ENCODE assay signal across 31 mouse cellular contexts in genomic region chr2:72763454-72763853, GRCm38 (mm10).
A peak's percentile ranks its signal among the peaks of the same experiment; 100 is the strongest.
DNase-seq lines count a peak whose midpoint lies in the region; ATAC-seq and TF ChIP-seq lines count a peak whose summit lies in the region.
"Had no signal": no experiment of that assay in that cellular context is flagged by ENCODE, and none has a peak within 500 bp of the region (broad histone marks: within the 10 kb centered on the region; RNA-seq: fewer than 3 reads in every experiment).

No protein-coding gene starts in this region.

- ATAC-seq in megakaryocyte, adult 5-6 weeks (ENCODE audit: poor library complexity, severe bottlenecking) = peak; percentile 54
- ATAC-seq: forebrain, postnatal 0 days; hindbrain, postnatal 0 days; liver, embryonic 12.5 days; lung, postnatal 0 days; midbrain, embryonic 16.5 days; Patski had no signal

- no peak overlapping the region for H3K27ac ChIP-seq in ES-E14 (ENCODE audit: insufficient read depth, low read depth, low read length, poor library complexity, severe bottlenecking)
- H3K27ac ChIP-seq: embryonic facial prominence, embryonic 10.5 days; embryonic facial prominence, embryonic 15.5 days; forebrain, embryonic 12.5 days; hindbrain, embryonic 12.5 days; hindbrain, postnatal 0 days; left cerebral cortex, adult 2 months; limb, embryonic 13.5 days; liver, embryonic 12.5 days; stomach, embryonic 15.5 days had no signal

- H3K36me3 ChIP-seq in ES-E14 (ENCODE audit: control insufficient read depth, insufficient read depth, low read length, poor library complexity, severe bottlenecking) = no peaks in the 10 kb centered on the region
- H3K36me3 ChIP-seq: embryonic facial prominence, embryonic 10.5 days; embryonic facial prominence, embryonic 15.5 days; forebrain, embryonic 12.5 days; G1E; hindbrain, embryonic 12.5 days; limb, embryonic 13.5 days; liver, embryonic 12.5 days; stomach, embryonic 15.5 days had no signal

- DNase-seq in spleen, postnatal 36 days (ENCODE audit: low spot score in 2 of 2) = peak; percentile 26 to 41
- no peak for DNase-seq in spleen, adult 12 weeks (ENCODE audit: low spot score)
- no peak for DNase-seq in ES-E14 (ENCODE audit: low read depth, low spot score)
- no peak for DNase-seq in urinary bladder, adult 2 months (ENCODE audit: low spot score)
- no peak for DNase-seq in layer of hippocampus, adult 8-10 months (ENCODE audit: low spot score in 2 of 2)
- DNase-seq in spleen, postnatal 10 days (ENCODE audit: low spot score in 2 of 2) = no peak
- DNase-seq: adrenal gland, postnatal 10 days; cerebellum, adult 8-10 months; forebrain, postnatal 0 days; gastrocnemius, postnatal 25 days; heart, adult 18-20 months; heart, postnatal 36 days; kidney, adult 11 months; kidney, postnatal 14 days; lung, adult 18-20 months; lung, postnatal 4 days; right cerebral cortex, postnatal 25 days had no signal

- no peaks in the 10 kb centered on the region for H3K9me3 ChIP-seq in ES-E14 (ENCODE audit: control insufficient read depth, insufficient read depth, low read depth, low read length)
- H3K9me3 ChIP-seq: embryonic facial prominence, embryonic 10.5 days; embryonic facial prominence, embryonic 15.5 days; forebrain, embryonic 12.5 days; G1E; limb, embryonic 13.5 days; liver, embryonic 12.5 days; stomach, embryonic 15.5 days had no signal

- H3K9ac ChIP-seq in ES-E14 (ENCODE audit: insufficient read depth, low read depth, low read length, poor library complexity, severe bottlenecking) = no peak overlapping the region
- H3K9ac ChIP-seq: embryonic facial prominence, embryonic 15.5 days; forebrain, embryonic 12.5 days; forebrain, postnatal 0 days; hindbrain, embryonic 12.5 days; limb, embryonic 13.5 days; liver, embryonic 12.5 days; stomach, embryonic 15.5 days had no signal

- no peaks in the 10 kb centered on the region for H3K4me1 ChIP-seq in ES-E14 (ENCODE audit: control insufficient read depth in 2 of 2, insufficient read depth in 2 of 2, low read length in 2 of 2, poor library complexity in 1 of 2)
- H3K4me1 ChIP-seq: embryonic facial prominence, embryonic 10.5 days; forebrain, embryonic 12.5 days; hindbrain, embryonic 12.5 days; limb, embryonic 13.5 days; liver, embryonic 12.5 days; stomach, embryonic 15.5 days had no signal

- H3K4me3 ChIP-seq in ES-E14 (ENCODE audit: insufficient read depth in 1 of 2, low read depth in 1 of 2, low read length in 2 of 2, poor library complexity in 1 of 2, severe bottlenecking in 1 of 2) = no peak overlapping the region
- H3K4me3 ChIP-seq: embryonic facial prominence, embryonic 10.5 days; embryonic facial prominence, embryonic 15.5 days; forebrain, embryonic 12.5 days; hindbrain, embryonic 12.5 days; left cerebral cortex, adult 2 months; limb, embryonic 13.5 days; liver, embryonic 12.5 days; stomach, embryonic 15.5 days had no signal

- in situ Hi-C loops in ES-E14 (cut with MboI; ENCODE audit: low sequenced_read_pairs in 2 of 2, unreplicated experiment in 2 of 2) = no loop called here

TF ChIP-seq in ES-E14, 5 proteins besides CTCF, POLR2A, EP300 and RAD21:
- TF ChIP-seq HCFC1 (IDR thresholded peaks at IDR 0.05; ENCODE audit: borderline replicate concordance, insufficient read depth, low read length) (no peak), ZNF384 (IDR thresholded peaks at IDR 0.05; ENCODE audit: low read depth, low read length) (peak; percentile 59; the same call in 1 of the 2 replicates), CHD2 (IDR thresholded peaks at IDR 0.05; ENCODE audit: low read depth, low read length) (no peak), MAFK (IDR thresholded peaks at IDR 0.05; ENCODE audit: insufficient read depth, low read depth, low read length) (no peak), ZC3H11A (IDR thresholded peaks at IDR 0.05; ENCODE audit: borderline replicate concordance, low read depth, low read length) (no peak)
TF ChIP-seq in ES-E14: peak in this region for 1.

Comparison
In these comparisons a context has a peak if more than half of its experiments do, and no peak if none do; other contexts are left out.
1. DNase-seq: peak in spleen, postnatal 36 days (2 of 2); none in spleen, adult 12 weeks (single experiment), ES-E14 (single experiment), urinary bladder, adult 2 months (single experiment), layer of hippocampus, adult 8-10 months (0 of 2) and spleen, postnatal 10 days (0 of 2).